Mouse (Mus musculus) liver, embryonic 11.5 days (tissue): ENCODE data around the gene Mllt3. TPM values are rescaled to one million over a fixed set of nuclear protein-coding genes. Genes with fewer than 3 reads are reported as not detected.

ENCODE experiments used
- ATAC-seq: fragments of 200-750 bp; cut with Nextera tagmentation; replicated peaks from 2 replicates; pipeline ENCODE4 v1.8.0; 2017; ENCODE audit warnings: moderate number of reproducible peaks, mild to moderate bottlenecking, moderate TSS enrichment, moderate library complexity; ENCODE audit not compliant: low FRiP score
- DNase-seq: peaks from one replicate; pipeline ENCODE4 v3.0.0-alpha.2; 2017; ENCODE audit warnings: low spot score
- H3K27ac ChIP-seq: fragments of 300-500 bp; sonication (generic); 2 replicates; pipeline ENCODE4 v1.5.1; 2014; ENCODE audit warnings: mild to moderate bottlenecking, low read depth, low read length, control low read depth
- H3K27me3 ChIP-seq: fragments of 300-500 bp; sonication (generic); replicated peaks from 2 replicates; pipeline ENCODE4 v1.6.1; 2014; ENCODE audit warnings: low read length, mixed read lengths; ENCODE audit not compliant: control insufficient read depth, insufficient read depth
- H3K36me3 ChIP-seq: fragments of 300-500 bp; sonication (generic); 2 replicates; pipeline ENCODE4 v1.6.1; 2014; ENCODE audit warnings: mild to moderate bottlenecking, low read length, moderate library complexity, mixed read lengths; ENCODE audit not compliant: control insufficient read depth, insufficient read depth
- H3K4me1 ChIP-seq: fragments of 300-500 bp; sonication (generic); replicated peaks from 2 replicates; pipeline ENCODE4 v1.6.1; 2014; ENCODE audit warnings: low read length, mixed read lengths; ENCODE audit not compliant: control insufficient read depth, insufficient read depth
- H3K4me2 ChIP-seq: fragments of 300-500 bp; sonication (generic); 2 replicates; pipeline ENCODE4 v1.6.1; 2014; ENCODE audit warnings: mild to moderate bottlenecking, control low read depth, moderate library complexity
- H3K4me3 ChIP-seq: fragments of 300-500 bp; sonication (generic); 2 replicates; pipeline ENCODE4 v1.5.1; 2014; ENCODE audit warnings: low read depth, low read length, control low read depth
- H3K9ac ChIP-seq: fragments of 300-500 bp; sonication (generic); 2 replicates; pipeline ENCODE4 v1.6.1; 2014; ENCODE audit warnings: low read depth, low read length, control low read depth
- H3K9me3 ChIP-seq: fragments of 300-500 bp; sonication (generic); 2 replicates; pipeline ENCODE4 v1.6.1; 2016; ENCODE audit warnings: low read length, inconsistent platforms, mixed read lengths; ENCODE audit not compliant: control insufficient read depth
- WGBS: fragments of 180-500 bp; shearing (Covaris S2); extraction: QIAGEN DNeasy Blood & Tissue Kit; methylation state at CpG from one replicate; pipeline ENCODE4 v1.1.7; 2014; 5-methylcytosine and 5-hydroxymethylcytosine counted together
- polyA plus RNA-seq: library from polyadenylated mRNA; unstranded; fragments of >200 nt; fragmentation: Nextera tagmentation; extraction: Ambion mirVana; gene quantifications from 2 replicates; pipeline ENCODE4 v1.2.1, GENCODE M21; 2014

The Mllt3 gene
- polyA plus RNA-seq, 1 experiment from 2014 or later = 77.5 TPM

GRCm38 (mm10) chr4:88019645-88020044 lies 13.5 kb downstream of the Mllt3 start:
- H3K27ac ChIP-seq = no peak overlapping the region
- H3K36me3 ChIP-seq = no peaks in the 10 kb centered on the region
- 70% methylated on average over 4 of the region's 4 CpGs for WGBS
- H3K4me2 ChIP-seq = no peak overlapping the region
- no peak for DNase-seq
- peaks cover 12% of the 10 kb centered on the region; the same call in 1 of the 2 replicates for H3K4me1 ChIP-seq
- no peaks in the 10 kb centered on the region for H3K9me3 ChIP-seq
- no peak for ATAC-seq
- no peak overlapping the region for H3K9ac ChIP-seq
- H3K4me3 ChIP-seq = no peak overlapping the region
- no peaks in the 10 kb centered on the region for H3K27me3 ChIP-seq

GRCm38 (mm10) chr4:88017452-88018350 lies 15.5 kb downstream of the Mllt3 start:
- H3K4me1 ChIP-seq = peaks cover 16% of the 10 kb centered on the region; the same call in 1 of the 2 replicates
- no peak overlapping the region for H3K27ac ChIP-seq
- DNase-seq (no peak), ATAC-seq (no peak)
- no peak overlapping the region for H3K4me2 ChIP-seq
- WGBS = 84% methylated on average over 18 of the region's 18 CpGs
- no peaks in the 10 kb centered on the region for H3K9me3 ChIP-seq
- no peak overlapping the region for H3K4me3 ChIP-seq
- no peak overlapping the region for H3K9ac ChIP-seq
- H3K36me3 ChIP-seq = no peaks in the 10 kb centered on the region
- no peaks in the 10 kb centered on the region for H3K27me3 ChIP-seq

GRCm38 (mm10) chr4:88015765-88016164 lies 17.4 kb downstream of the Mllt3 start:
- Histone ChIP-seq H3K4me2 (no peak overlapping the region), H3K27me3 (no peaks in the 10 kb centered on the region), H3K27ac (no peak overlapping the region), H3K9me3 (no peaks in the 10 kb centered on the region), H3K9ac (no peak overlapping the region), H3K4me1 (peaks cover 16% of the 10 kb centered on the region; the same call in 1 of the 2 replicates), H3K36me3 (no peaks in the 10 kb centered on the region), H3K4me3 (no peak overlapping the region)
- ATAC-seq (no peak), DNase-seq (no peak)
- WGBS = 39% methylated on average over 5 of the region's 5 CpGs

- Histone ChIP-seq H3K4me3 (no peak overlapping the region), H3K9me3 (no peaks in the 10 kb centered on the region), H3K27me3 (no peaks in the 10 kb centered on the region), H3K9ac (no peak overlapping the region), H3K4me1 (peaks cover 16% of the 10 kb centered on the region; the same call in 1 of the 2 replicates), H3K27ac (no peak overlapping the region), H3K36me3 (no peaks in the 10 kb centered on the region), H3K4me2 (no peak overlapping the region)
- DNase-seq (no peak), ATAC-seq (peak; percentile 23; the same call in 1 of the 2 replicates)
- WGBS = 56% methylated on average over 7 of the region's 7 CpGs
Measured at GRCm38 (mm10) chr4:88015261-88015660, 17.9 kb downstream of the Mllt3 start.

- no peak overlapping the region for H3K27ac ChIP-seq
- peaks cover 15% of the 10 kb centered on the region; the same call in 1 of the 2 replicates for H3K4me1 ChIP-seq
- H3K4me2 ChIP-seq = no peak overlapping the region
- no peak for DNase-seq
- no peak overlapping the region for H3K9ac ChIP-seq
- no peak overlapping the region for H3K4me3 ChIP-seq
- WGBS = 72% methylated on average over 4 of the region's 4 CpGs
- H3K36me3 ChIP-seq = no peaks in the 10 kb centered on the region
- no peak for ATAC-seq
- no peaks in the 10 kb centered on the region for H3K9me3 ChIP-seq
- no peaks in the 10 kb centered on the region for H3K27me3 ChIP-seq
Measured at GRCm38 (mm10) chr4:88012774-88013173, 20.4 kb downstream of the Mllt3 start.

GRCm38 (mm10) chr4:88011870-88012572 lies 21.1 kb downstream of the Mllt3 start:
- DNase-seq = no peak

GRCm38 (mm10) chr4:88010441-88010840 lies 22.7 kb downstream of the Mllt3 start:
- WGBS = 67% methylated on average over 5 of the region's 5 CpGs
- Histone ChIP-seq H3K36me3 (no peaks in the 10 kb centered on the region), H3K4me2 (no peak overlapping the region), H3K4me1 (peaks cover 11% of the 10 kb centered on the region; the same call in 1 of the 2 replicates), H3K4me3 (no peak overlapping the region), H3K27ac (no peak overlapping the region), H3K27me3 (no peaks in the 10 kb centered on the region), H3K9ac (no peak overlapping the region), H3K9me3 (no peaks in the 10 kb centered on the region)
- ATAC-seq (no peak), DNase-seq (no peak)

More at GRCm38 (mm10) chr4:88011870-88012572, 21.1 kb downstream of the Mllt3 start:
- no peak overlapping the region for H3K27ac ChIP-seq
- no peak overlapping the region for H3K9ac ChIP-seq
- no peak overlapping the region for H3K4me2 ChIP-seq
- no peaks in the 10 kb centered on the region for H3K36me3 ChIP-seq
- H3K9me3 ChIP-seq = no peaks in the 10 kb centered on the region
- H3K27me3 ChIP-seq = no peaks in the 10 kb centered on the region
- ATAC-seq = no peak
- WGBS = 84% methylated on average over 4 of the region's 4 CpGs
- no peak overlapping the region for H3K4me3 ChIP-seq
- peaks cover 13% of the 10 kb centered on the region; the same call in 1 of the 2 replicates for H3K4me1 ChIP-seq

GRCm38 (mm10) chr4:88005801-88006200 lies 27.4 kb downstream of the Mllt3 start:
- no peak for ATAC-seq
- no peak overlapping the region for H3K4me2 ChIP-seq
- 74% methylated on average over 3 of the region's 3 CpGs for WGBS

More at GRCm38 (mm10) chr4:88005801-88006200, 27.4 kb downstream of the Mllt3 start:
- Histone ChIP-seq H3K9ac (no peak overlapping the region), H3K27me3 (no peaks in the 10 kb centered on the region), H3K4me1 (peaks cover 4% of the 10 kb centered on the region; the same call in 1 of the 2 replicates), H3K36me3 (peaks cover 2% of the 10 kb centered on the region; the same call in 1 of the 2 replicates), H3K4me3 (no peak overlapping the region), H3K9me3 (no peaks in the 10 kb centered on the region), H3K27ac (no peak overlapping the region)
- DNase-seq = no peak
